Mouse (Mus musculus) cerebellum, adult 9-11 months (tissue): ENCODE results near the gene Zdhhc14.
A peak's percentile ranks its signal among the peaks of the same experiment; 100 is the strongest.

ENCODE experiments used
- DNase-seq: peaks from one replicate; pipeline ENCODE4 v3.0.0; 2022

Gene Zdhhc14

GRCm38 (mm10) chr17:5506553-5506952, 14.2 kb downstream of the Zdhhc14 start:
- DNase-seq = no peak

- no peak for DNase-seq
These were observed 14.6 kb downstream of the Zdhhc14 start for GRCm38 (mm10) chr17:5506988-5507387.

- DNase-seq = no peak
These were observed 15.7 kb downstream of the Zdhhc14 start for GRCm38 (mm10) chr17:5508030-5508429.

DNA sequence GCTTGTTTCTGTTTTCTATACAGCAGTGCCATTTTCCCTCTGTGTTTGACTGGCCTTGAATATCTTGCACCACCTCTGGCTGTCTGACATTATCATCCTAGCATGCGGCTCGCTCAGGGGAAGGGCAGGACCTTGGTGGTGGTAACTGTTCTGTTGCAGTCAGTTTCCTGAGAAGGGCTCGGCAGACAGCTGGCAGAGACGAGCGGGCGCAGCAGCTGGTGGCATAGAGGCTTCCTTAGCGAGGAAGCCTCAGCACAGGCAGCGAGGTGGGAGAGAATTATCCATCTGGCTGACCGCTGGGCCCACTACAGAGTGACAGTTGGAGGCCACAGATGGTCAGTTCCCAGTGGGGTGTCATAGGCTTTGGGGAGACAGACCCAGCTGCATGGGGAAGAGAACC, 18.2 kb downstream of the Zdhhc14 start:
- no peak for DNase-seq

- DNase-seq = no peak
These were observed 19.4 kb downstream of the Zdhhc14 start for GRCm38 (mm10) chr17:5511724-5512123.

- DNase-seq = no peak
These were observed 27.1 kb downstream of the Zdhhc14 start for GRCm38 (mm10) chr17:5519466-5519865.

DNA sequence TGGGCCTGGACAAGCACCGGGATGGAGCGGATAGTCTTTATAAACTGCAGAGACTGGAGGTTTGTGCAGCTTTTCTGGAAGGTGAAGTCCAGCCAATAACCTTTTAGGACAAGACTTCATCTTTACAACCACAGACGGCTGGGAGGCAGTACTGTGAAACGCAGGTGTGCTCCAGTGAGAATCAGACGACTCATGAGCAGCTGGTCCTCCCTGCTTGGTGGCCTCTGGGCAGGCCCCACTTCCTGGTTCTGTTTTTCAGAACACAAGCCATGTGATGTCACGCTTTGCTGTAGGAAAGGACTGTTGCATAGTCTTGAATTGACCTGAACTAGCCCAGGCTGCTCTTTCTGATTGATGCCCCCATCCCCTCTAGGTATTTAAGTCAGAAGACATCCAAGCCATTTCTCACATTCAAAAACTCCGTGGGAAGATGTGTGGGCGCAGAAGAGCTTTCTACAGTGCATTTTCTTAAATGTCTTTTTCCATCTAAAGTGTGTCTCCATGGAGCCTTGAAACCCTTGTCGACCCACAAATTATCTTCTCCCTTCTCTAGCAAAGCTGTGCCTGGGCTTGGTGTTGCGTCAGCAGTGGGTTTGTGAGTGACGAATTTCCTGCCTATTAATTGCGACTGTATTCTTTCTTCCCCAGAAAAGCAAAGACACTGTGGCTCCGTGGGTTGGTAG, 27.7 kb downstream of the Zdhhc14 start:
- DNase-seq = no peak

DNA sequence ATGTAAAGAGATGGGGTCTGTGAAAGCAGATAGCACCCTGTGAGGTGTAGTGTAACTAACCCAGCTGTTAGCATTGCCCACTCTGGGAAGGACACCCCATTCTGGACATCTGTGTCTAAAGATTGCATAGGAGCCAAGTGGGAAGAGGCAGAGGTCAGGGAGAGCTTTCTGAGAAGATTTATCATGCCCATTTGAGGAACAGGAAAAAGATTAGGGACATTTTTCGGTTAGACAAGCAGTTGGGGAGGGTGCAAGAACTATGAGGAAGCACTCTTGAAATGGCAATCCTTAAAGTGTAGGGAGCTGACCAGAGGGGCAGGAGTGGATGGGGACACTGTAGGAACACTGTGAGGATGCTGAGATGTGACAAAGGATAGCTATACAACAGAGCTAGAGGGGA, 29.2 kb downstream of the Zdhhc14 start:
- DNase-seq = no peak

GRCm38 (mm10) chr17:5529552-5529951, 37.2 kb downstream of the Zdhhc14 start:
- DNase-seq = no peak

GRCm38 (mm10) chr17:5532816-5533215, 40.5 kb downstream of the Zdhhc14 start:
- DNase-seq = no peak

DNA sequence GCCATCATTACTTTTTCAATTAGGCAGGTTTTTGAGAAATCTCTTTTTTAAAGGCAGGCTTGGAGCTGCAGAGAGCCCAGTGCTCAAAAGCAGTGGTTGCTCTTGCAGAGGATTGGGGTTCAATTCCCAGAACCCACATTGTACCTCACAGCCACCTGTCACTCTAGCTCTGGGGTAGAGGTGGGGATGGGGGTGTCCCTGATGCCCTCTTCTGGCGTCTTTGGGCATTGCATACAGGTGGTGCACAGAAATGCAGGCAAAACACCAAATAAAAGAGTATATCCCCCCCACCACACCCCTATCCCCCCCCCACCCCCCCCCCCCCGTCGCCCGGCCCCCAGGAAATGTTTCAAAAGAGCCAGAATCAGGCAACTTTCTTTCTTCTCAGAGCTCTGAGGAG, 43.0 kb downstream of the Zdhhc14 start:
- DNase-seq = no peak

DNA sequence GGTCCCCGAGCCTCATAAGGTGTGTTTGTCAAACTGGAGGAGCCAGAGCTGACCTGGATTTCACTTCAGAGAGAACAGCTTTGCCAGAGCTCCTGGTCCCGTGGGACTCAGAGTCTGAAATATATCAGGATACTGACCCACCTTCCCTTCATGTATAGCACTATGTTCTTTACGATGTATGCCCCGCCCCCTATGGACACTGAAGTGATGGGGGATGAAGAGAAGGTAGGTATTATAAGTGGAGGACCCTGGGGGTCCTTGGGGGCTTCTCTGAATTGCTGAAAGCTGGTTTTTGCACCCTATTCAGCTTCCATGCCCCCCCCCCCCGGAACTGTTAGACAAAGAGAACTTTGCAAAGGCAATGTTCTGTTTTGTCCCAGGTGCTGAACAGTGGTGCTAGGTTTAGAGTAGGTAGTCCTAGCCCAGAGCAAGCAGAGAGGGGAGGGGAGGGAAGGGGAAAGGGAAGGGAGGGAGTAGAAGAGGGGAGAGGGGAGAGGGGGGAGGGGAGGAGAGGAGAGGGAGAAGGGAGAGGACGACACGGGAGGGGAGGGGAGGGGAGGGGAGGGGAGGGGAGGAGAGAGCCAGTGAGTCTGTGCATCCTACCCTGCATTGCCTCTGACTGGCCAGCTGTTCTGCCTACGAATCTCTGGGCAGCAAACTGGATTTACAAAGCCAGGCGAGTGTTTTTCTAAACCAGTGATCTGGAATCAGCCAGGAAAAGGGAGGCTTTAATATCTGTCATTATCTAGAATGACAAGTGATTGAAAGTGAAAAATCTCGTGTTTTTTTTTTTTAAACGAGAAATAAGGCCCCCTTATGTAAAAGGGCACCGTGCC, 44.1 kb downstream of the Zdhhc14 start:
- peak; percentile 32 for DNase-seq

- peak; percentile 31 for DNase-seq
These were observed 44.8 kb downstream of the Zdhhc14 start for GRCm38 (mm10) chr17:5537095-5537575.

DNA sequence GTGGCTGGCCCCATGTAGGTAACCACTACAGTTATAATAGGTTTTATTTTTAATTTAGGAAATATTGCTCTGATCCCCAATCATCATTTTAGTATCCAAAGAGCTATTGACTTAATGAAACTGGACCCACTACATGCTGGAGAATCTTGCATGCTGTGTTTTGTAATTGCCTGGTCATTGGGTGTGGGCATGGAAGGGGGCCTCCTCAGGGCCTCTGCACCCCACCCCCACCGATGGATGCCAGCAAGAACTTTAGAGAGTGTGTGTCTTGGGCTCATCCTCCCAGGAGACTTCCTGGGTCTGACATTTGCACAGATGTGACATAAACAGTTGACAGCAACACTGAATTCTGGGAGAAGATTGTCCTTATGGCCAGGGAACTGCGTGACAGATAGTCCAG, 49.8 kb downstream of the Zdhhc14 start:
- DNase-seq = no peak

DNA sequence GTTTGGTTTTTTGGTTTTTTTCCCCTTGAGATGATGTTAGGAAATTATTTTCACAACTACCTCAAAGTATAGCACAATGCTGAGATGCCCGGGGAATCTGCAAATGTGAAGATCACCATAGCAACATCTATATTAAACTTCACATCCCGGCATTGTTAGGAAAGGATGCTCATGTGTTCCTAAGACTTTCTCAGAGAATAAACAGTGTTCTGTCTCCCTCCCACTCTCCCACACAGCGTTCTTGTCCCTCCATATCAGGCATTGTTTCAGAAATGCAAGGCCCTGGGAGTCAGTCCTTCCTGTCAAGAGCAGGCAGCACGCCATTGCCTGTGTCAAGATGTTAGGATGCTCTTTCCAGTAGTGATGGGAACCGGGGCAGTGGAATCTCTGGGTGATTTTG, 51.7 kb downstream of the Zdhhc14 start:
- DNase-seq = no peak

GRCm38 (mm10) chr17:5545065-5545464, 52.7 kb downstream of the Zdhhc14 start:
- DNase-seq = no peak

DNA sequence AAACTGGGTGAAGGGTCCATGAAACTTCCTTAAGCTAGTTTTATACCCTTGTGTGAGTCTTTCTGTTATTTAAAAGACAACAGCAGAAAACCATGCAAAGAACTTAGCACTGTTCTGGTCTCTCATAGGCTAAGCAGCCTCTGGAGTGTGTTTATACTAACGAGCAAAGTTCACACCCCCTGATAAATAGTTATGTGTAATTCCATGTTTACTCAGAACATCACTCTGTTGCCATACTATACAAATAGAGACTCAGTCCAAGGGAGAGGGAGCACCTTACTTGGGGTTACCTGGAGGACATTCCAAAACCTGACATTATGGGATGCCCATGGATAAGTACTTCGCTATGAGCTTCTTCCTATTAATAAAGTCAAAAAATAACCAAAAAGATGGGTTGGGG, 56.2 kb downstream of the Zdhhc14 start:
- DNase-seq = no peak

- DNase-seq = peak; percentile 63
These were observed 57.1 kb downstream of the Zdhhc14 start for GRCm38 (mm10) chr17:5549460-5549859.

GRCm38 (mm10) chr17:5550444-5550843, 58.1 kb downstream of the Zdhhc14 start:
- no peak for DNase-seq

- no peak for DNase-seq
These were observed 58.8 kb downstream of the Zdhhc14 start for GRCm38 (mm10) chr17:5551136-5551535.

- DNase-seq = no peak
These were observed 59.8 kb downstream of the Zdhhc14 start for GRCm38 (mm10) chr17:5552036-5552760.

DNA sequence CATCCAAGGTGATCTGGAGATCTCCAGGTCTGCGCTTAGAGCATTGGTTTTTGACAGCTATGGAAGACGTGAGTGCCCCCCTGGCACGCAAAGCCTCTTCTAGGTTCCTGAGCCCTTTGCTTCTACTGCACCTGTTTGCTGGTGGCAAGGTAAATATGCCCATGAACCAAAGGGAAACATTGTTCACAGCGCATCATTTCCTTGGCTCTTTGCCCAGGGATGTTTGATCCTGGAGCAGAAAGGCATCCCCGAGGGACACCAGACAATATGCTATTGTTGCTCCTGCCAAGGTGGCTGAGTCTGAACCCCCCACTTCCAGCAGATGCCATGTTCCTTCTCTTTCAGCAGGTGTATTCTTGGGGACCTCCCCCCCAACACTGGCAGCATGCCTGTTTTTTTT, 61.2 kb downstream of the Zdhhc14 start:
- peak; percentile 81 for DNase-seq

DNA sequence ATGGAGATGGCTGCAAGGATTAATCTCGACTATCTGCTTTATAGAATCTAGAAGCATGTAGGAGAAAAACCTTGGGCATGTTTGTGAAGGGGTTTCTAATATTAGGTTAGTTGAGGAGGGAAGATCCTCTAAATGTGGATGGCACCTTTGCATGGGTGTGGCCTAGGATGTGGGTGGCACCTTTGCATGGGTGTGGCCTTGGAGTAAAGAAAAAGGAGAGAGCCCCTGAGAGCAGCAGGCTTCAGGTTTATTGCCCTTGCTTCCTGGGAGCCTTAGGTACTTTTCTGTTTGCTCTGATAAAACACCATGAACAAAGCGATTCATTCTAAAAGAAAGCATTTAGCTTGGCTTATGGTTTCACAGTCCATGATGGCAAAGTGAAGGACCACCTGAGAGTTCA, 62.2 kb downstream of the Zdhhc14 start:
- no peak for DNase-seq

- DNase-seq = peak; percentile 94
These were observed 64.2 kb downstream of the Zdhhc14 start for GRCm38 (mm10) chr17:5556568-5556967.
